Mouse (Mus musculus): ENCODE data around the gene Eri3. TPM values are rescaled to one million over a fixed set of nuclear protein-coding genes. Genes with fewer than 3 reads are reported as not detected.

Eri3 gene
- polyA plus RNA-seq, 1 experiment from 2014 or later, result 279 TPM

GRCm38 (mm10) chr4:117654016-117654702, 104.0 kb downstream of the Eri3 start:
- ATAC-seq (replicated peaks), result peak; percentile 34; the same call in 1 of the 2 replicates
- Histone ChIP-seq H3K4me2 (no peak overlapping the region), H3K9ac (no peak overlapping the region)

GRCm38 (mm10) chr4:117654703-117655499, 104.7 kb downstream of the Eri3 start:
- Histone ChIP-seq H3K9me3 (no peaks in the 10 kb centered on the region), H3K4me2 (no peak overlapping the region), H3K4me3 (no peak overlapping the region), H3K27ac (peak overlapping the region; percentile 67), H3K4me1 (peaks cover 62% of the 10 kb centered on the region), H3K27me3 (replicated peaks) (no peaks in the 10 kb centered on the region), H3K9ac (no peak overlapping the region), H3K36me3 (replicated peaks) (no peaks in the 10 kb centered on the region)
- WGBS, result 50% methylated on average over 9 of the region's 9 CpGs
- no peak for ATAC-seq (replicated peaks)

More at GRCm38 (mm10) chr4:117654016-117654702, 104.0 kb downstream of the Eri3 start:
- Histone ChIP-seq H3K4me1 (peaks cover 68% of the 10 kb centered on the region), H3K27me3 (replicated peaks) (no peaks in the 10 kb centered on the region), H3K9me3 (no peaks in the 10 kb centered on the region), H3K4me3 (no peak overlapping the region), H3K36me3 (replicated peaks) (no peaks in the 10 kb centered on the region), H3K27ac (peak overlapping the region; percentile 67)
- WGBS, result 14% methylated on average over 10 of the region's 10 CpGs

- no peak overlapping the region for H3K4me3 ChIP-seq
- no peaks in the 10 kb centered on the region for H3K36me3 ChIP-seq (replicated peaks)
- no peaks in the 10 kb centered on the region for H3K9me3 ChIP-seq
- H3K4me2 ChIP-seq, result no peak overlapping the region
- WGBS, result 34% methylated on average over 5 of the region's 5 CpGs
- H3K27me3 ChIP-seq (replicated peaks), result no peaks in the 10 kb centered on the region
- peaks cover 58% of the 10 kb centered on the region for H3K4me1 ChIP-seq
- ATAC-seq (replicated peaks), result no peak; the same call in 1 of the 2 replicates
- no peak overlapping the region for H3K9ac ChIP-seq
- peak overlapping the region; percentile 67; the same call in 1 of the 2 replicates for H3K27ac ChIP-seq
These were observed 105.3 kb downstream of the Eri3 start for GRCm38 (mm10) chr4:117655500-117655863.

DNA sequence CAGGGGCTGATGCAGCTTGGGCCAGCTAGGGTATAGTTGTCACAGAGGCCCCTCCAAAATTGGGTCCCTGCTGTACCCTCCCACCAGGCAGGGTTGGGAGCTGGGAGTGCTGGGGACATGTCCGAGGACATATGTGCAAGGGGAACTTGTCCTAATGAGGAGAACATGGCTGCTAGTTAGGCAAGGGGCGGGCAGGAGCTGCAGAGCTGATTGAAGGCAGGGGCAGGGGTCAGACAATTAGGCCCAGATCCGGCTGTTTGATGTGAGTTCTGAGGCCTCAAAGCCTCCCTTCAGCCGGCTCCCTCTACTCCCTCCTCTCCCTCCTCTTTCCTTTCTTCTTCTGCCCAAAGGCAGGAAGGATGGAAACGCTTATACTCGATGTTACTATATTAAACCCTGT, 106.8 kb downstream of the Eri3 start:
- H3K4me2 ChIP-seq, result no peak overlapping the region
- ATAC-seq (replicated peaks), result peak; percentile 25
- H3K4me3 ChIP-seq, result no peak overlapping the region
- H3K9ac ChIP-seq, result peak overlapping the region; percentile 21; the same call in 1 of the 2 replicates
- peak overlapping the region; percentile 67 for H3K27ac ChIP-seq
- no peaks in the 10 kb centered on the region for H3K9me3 ChIP-seq
- WGBS, result 21% methylated on average over 6 of the region's 6 CpGs
- peaks cover 51% of the 10 kb centered on the region for H3K4me1 ChIP-seq
- H3K36me3 ChIP-seq (replicated peaks), result 0 out of 2 replicates have a peak, but pooled peaks cover 3% of the 10 kb centered on the region
- H3K27me3 ChIP-seq (replicated peaks), result no peaks in the 10 kb centered on the region

GRCm38 (mm10) chr4:117657646-117658045, 107.5 kb downstream of the Eri3 start:
- no peaks in the 10 kb centered on the region for H3K27me3 ChIP-seq (replicated peaks)
- peaks cover 49% of the 10 kb centered on the region for H3K4me1 ChIP-seq
- WGBS, result 60% methylated on average over 4 of the region's 4 CpGs
- ATAC-seq (replicated peaks), result no peak
- no peaks in the 10 kb centered on the region for H3K9me3 ChIP-seq
- H3K9ac ChIP-seq, result no peak overlapping the region
- H3K4me3 ChIP-seq, result no peak overlapping the region
- peak overlapping the region; percentile 67 for H3K27ac ChIP-seq
- 0 out of 2 replicates have a peak, but pooled peaks cover 3% of the 10 kb centered on the region for H3K36me3 ChIP-seq (replicated peaks)
- no peak overlapping the region for H3K4me2 ChIP-seq

DNA sequence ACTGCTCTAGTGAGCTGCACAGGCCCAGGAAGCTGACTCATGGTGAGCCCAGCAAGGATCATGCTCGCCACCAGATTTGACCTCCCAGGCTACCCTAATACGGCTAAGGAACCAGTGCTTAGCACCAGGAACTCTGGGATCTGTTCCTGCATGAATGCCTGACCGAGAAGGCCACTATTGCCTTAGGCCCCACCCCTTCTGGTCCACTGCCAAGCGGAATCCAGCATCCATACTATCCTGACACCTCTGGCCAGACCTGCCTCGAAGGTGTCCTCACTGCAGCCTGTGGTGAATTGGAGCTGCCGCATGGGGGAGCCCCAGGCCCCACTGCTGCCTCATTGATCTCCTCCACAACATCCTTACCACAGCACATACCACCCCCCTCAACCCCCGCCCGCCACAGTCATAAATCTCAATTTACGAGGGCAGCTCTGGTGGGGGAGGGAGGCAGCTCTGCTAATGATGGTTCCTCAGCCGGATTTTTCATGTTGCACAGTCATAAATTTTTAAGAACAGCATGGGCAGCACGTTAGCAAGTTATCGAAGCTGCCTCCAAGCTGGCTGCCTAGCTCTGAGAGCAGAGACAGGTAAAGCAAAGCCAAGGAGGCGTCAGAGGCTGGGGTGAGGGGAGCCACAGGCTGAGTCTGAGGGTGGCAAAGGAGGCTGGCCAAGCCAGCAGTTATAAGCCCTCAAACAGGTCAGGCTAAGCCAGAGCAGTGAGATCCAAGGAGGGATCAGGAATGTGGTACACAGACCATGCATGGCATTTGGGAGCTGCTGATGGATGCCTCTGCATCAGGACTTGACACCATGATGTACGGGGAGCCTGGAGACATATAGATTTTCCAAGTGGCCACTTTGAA, 108.6 kb downstream of the Eri3 start:
- 60% methylated on average over 14 of the region's 14 CpGs for WGBS
- H3K27me3 ChIP-seq (replicated peaks), result no peaks in the 10 kb centered on the region
- no peak overlapping the region for H3K9ac ChIP-seq
- H3K4me1 ChIP-seq, result peaks cover 44% of the 10 kb centered on the region
- no peak overlapping the region for H3K4me2 ChIP-seq
- 0 out of 2 replicates have a peak, but pooled peaks cover 3% of the 10 kb centered on the region for H3K36me3 ChIP-seq (replicated peaks)
- no peak overlapping the region for H3K4me3 ChIP-seq
- no peaks in the 10 kb centered on the region for H3K9me3 ChIP-seq
- H3K27ac ChIP-seq, result peak overlapping the region; percentile 2; the same call in 1 of the 2 replicates
- ATAC-seq (replicated peaks), result no peak

- Histone ChIP-seq H3K9me3 (no peaks in the 10 kb centered on the region), H3K27me3 (replicated peaks) (no peaks in the 10 kb centered on the region), H3K4me3 (no peak overlapping the region), H3K36me3 (replicated peaks) (0 out of 2 replicates have a peak, but pooled peaks cover 3% of the 10 kb centered on the region), H3K4me1 (peaks cover 35% of the 10 kb centered on the region), H3K9ac (no peak overlapping the region), H3K4me2 (no peak overlapping the region), H3K27ac (no peak overlapping the region)
- 92% methylated on average over 5 of the region's 5 CpGs for WGBS
- no peak for ATAC-seq (replicated peaks)
These were observed 109.8 kb downstream of the Eri3 start for GRCm38 (mm10) chr4:117660001-117660400.

DNA sequence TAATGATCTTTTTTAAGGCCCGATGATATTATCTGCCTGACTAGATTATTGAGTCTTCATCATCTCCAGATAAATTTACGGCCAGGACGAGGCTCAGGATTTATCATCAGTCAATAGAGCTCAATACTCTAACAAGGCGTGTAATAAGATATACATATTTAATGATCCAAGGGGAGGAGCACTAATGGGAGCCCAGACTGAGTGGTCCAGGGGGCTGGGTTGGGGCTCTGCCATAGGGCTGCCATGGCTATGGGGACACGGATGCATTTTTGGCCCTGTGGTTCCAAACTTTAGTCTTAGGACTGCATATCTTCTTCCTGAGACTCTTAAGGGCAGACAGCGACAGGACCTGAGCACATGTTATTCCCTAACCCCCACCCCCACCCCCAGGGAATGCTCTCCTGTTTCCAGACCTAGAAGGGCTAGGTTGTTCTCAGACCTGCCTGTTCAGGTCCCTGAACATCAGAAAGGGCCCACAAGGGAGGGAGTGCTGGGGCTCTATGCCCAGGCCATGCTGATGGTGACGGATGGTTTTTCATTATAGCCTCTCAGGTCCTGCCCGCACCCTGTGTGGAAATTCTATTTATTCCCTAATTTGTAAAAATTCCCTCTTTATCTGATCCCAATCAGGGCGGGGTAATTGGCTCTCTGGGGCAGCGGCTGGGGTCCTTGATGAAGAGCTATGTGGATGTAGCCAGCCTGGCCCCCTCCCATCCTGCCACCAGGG, 114.4 kb downstream of the Eri3 start:
- H3K4me3 ChIP-seq, result no peak overlapping the region
- no peak overlapping the region for H3K4me2 ChIP-seq
- peaks cover 7% of the 10 kb centered on the region; the same call in 1 of the 2 replicates for H3K4me1 ChIP-seq
- H3K36me3 ChIP-seq (replicated peaks), result 0 out of 2 replicates have a peak, but pooled peaks cover 3% of the 10 kb centered on the region
- no peak for ATAC-seq (replicated peaks)
- H3K27ac ChIP-seq, result no peak overlapping the region
- no peaks in the 10 kb centered on the region for H3K9me3 ChIP-seq
- H3K27me3 ChIP-seq (replicated peaks), result no peaks in the 10 kb centered on the region
- WGBS, result 69% methylated on average over 10 of the region's 10 CpGs
- no peak overlapping the region for H3K9ac ChIP-seq

DNA sequence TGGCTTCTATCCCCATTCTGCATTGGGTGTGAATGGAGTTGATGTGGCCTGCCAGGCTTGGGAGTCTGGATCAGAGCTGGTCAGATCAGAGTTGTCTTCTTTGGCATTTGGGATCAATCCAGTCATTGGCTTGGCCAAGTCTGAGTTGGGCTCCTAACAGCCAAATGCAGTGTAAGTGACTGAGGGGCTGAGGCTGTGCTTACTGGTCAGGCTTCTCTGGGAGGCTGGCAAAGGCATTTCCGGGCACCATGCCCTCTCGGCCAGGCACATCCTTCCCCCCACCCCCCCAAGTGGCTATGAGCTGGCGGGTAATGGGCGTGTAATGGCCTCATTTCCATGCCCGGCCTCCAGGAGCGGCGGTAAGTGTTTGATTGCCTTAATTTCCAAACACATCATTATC, 115.4 kb downstream of the Eri3 start:
- peak; percentile 45; the same call in 1 of the 2 replicates for ATAC-seq (replicated peaks)
- no peak overlapping the region for H3K4me2 ChIP-seq
- peaks cover 7% of the 10 kb centered on the region; the same call in 1 of the 2 replicates for H3K4me1 ChIP-seq
- 62% methylated on average over 7 of the region's 7 CpGs for WGBS
- H3K27ac ChIP-seq, result no peak overlapping the region
- H3K9me3 ChIP-seq, result no peaks in the 10 kb centered on the region
- H3K27me3 ChIP-seq (replicated peaks), result no peaks in the 10 kb centered on the region
- no peak overlapping the region for H3K4me3 ChIP-seq
- no peak overlapping the region for H3K9ac ChIP-seq
- H3K36me3 ChIP-seq (replicated peaks), result 0 out of 2 replicates have a peak, but pooled peaks cover 3% of the 10 kb centered on the region

DNA sequence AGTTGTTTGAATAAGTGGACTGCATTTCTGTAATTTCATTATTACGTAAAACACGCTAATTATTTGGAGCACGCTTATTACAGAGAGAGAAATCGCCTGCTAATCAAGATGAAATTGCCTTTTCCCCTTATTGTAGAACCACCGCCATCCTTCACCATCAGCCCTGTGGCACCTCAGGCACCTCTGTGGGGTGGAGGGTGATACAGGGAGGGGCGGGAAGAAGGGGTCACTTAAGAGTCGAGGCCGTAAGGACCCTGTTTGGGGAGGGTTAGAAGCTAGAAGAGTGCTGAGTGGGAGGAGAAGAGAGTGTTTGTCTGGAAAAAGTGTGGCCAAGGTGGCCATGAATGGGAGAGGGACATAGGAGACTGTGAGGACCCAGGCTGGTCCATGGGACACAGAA, 115.9 kb downstream of the Eri3 start:
- Histone ChIP-seq H3K36me3 (replicated peaks) (0 out of 2 replicates have a peak, but pooled peaks cover 3% of the 10 kb centered on the region), H3K4me1 (peaks cover 7% of the 10 kb centered on the region; the same call in 1 of the 2 replicates), H3K27me3 (replicated peaks) (no peaks in the 10 kb centered on the region), H3K9me3 (no peaks in the 10 kb centered on the region), H3K9ac (no peak overlapping the region), H3K4me3 (no peak overlapping the region), H3K27ac (no peak overlapping the region), H3K4me2 (no peak overlapping the region)
- WGBS, result 82% methylated on average over 8 of the region's 8 CpGs
- ATAC-seq (replicated peaks), result no peak

DNA sequence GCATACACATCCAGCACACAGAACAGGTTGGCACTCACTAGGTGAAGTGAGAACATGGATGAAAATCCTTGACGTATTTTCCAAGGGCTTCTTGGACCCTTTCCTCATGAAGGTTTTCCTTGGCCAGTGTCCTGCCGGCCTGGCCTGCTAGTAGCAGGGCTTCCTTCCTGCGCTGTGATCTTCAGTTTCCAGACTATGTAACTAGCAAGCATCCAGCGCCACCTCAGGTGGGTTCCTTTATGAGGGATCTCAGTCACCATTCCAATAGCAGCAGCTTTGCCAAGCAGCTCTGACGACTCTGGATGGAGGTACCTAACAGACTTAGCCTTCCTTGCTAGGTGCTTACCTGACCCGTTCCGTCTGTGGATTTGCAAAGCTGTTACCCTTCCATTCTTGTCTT, 119.7 kb downstream of the Eri3 start:
- ATAC-seq (replicated peaks), result no peak
- Histone ChIP-seq H3K9me3 (no peaks in the 10 kb centered on the region), H3K4me1 (peaks cover 4% of the 10 kb centered on the region; the same call in 1 of the 2 replicates), H3K9ac (no peak overlapping the region), H3K27me3 (replicated peaks) (no peaks in the 10 kb centered on the region), H3K36me3 (replicated peaks) (peaks cover 18% of the 10 kb centered on the region), H3K4me3 (no peak overlapping the region), H3K27ac (no peak overlapping the region), H3K4me2 (no peak overlapping the region)
- 80% methylated on average over 7 of the region's 7 CpGs for WGBS

All from midbrain, embryonic 15.5 days (tissue).